Mouse (Mus musculus) testis, adult 2 months (tissue): ENCODE results near the gene Tmem115.

Source experiments
- CTCF ChIP-seq: fragments of 200-500 bp; IDR thresholded peaks from 2 replicates; pipeline ENCODE4 v1.5.1; 2012; ENCODE audit warnings: low read depth, mild to moderate bottlenecking, inconsistent platforms, low read length, moderate library complexity; ENCODE audit not compliant: control insufficient read depth, insufficient read depth, insufficient replicate concordance
- POLR2A ChIP-seq: fragments of 200-500 bp; IDR thresholded peaks from 2 replicates; pipeline ENCODE4 v1.6.1; 2012; ENCODE audit warnings: low read depth, mild to moderate bottlenecking, inconsistent platforms, low read length, moderate library complexity; ENCODE audit not compliant: control insufficient read depth

- TF ChIP-seq POLR2A = no peak
- TF ChIP-seq CTCF = no peak
These were observed 6.7 kb downstream of the Tmem115 start for GRCm38 (mm10) chr9:107540420-107540819.
